Mouse (Mus musculus): Measurements from ENCODE around the gene Glrb.

DNA sequence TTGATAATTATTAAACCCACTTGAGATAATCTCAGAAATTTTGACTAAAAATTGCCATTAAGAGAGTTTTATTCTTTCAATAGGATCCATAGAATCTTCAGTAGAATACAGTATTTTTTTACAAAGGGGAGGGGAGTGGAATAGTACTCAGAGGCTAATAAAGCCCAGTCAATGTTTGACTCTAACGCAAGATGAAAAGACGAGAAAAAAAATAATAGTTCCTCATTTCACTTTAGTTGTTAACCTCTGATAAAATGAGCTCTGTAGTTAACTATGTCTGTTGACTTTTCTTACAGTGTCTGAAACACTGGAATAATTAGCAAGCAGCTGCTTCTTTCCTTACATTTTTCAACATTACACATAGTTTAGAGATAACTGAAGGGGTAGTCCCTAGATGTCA lies 118.2 kb downstream of the Glrb start:
- TF ChIP-seq POLR2A (IDR thresholded peaks at IDR 0.05; ENCODE audit: borderline replicate concordance, extremely low read depth, insufficient read depth, insufficient read length, poor library complexity, severe bottlenecking) = no peak
- TF ChIP-seq CTCF (IDR thresholded peaks at IDR 0.05; ENCODE audit: borderline replicate concordance, extremely low read depth, insufficient read depth, insufficient read length) = no peak
